Mouse (Mus musculus) CH12.LX (cell line): ENCODE measurements at regions not wholly inside any gene's neighbourhood (a gene's known extent, or its start where the extent isn't known, plus 50 kb on each side); places are given as distances from the start of the nearest gene placed in this dataset.

Experiments
- CTCF ChIP-seq, 2 experiments: IDR thresholded peaks in 1 of 2; conservative IDR thresholded peaks in 1 of 2; 2 replicates each; pipeline ENCODE4 v1.5.1; 2011 to 2012; ENCODE audit warnings: low read depth in 2 of 2, low read length in 2 of 2, improper control_type of control experiment in 1 of 2, inconsistent platforms in 1 of 2, mild to moderate bottlenecking in 1 of 2, moderate library complexity in 1 of 2
- MAX ChIP-seq: IDR thresholded peaks from 2 replicates; pipeline ENCODE4 v1.6.1; 2011; ENCODE audit warnings: low read length, improper control_type of control experiment
- MEF2A ChIP-seq: IDR thresholded peaks from 2 replicates; pipeline ENCODE4 v1.6.1; 2014; ENCODE audit warnings: low read depth, mild to moderate bottlenecking, inconsistent platforms, low read length, improper control_type of control experiment, borderline replicate concordance
- TCF12 ChIP-seq: IDR thresholded peaks from 2 replicates; pipeline ENCODE4 v1.6.1; 2014; ENCODE audit warnings: low read depth, mild to moderate bottlenecking, inconsistent platforms, low read length, improper control_type of control experiment

DNA sequence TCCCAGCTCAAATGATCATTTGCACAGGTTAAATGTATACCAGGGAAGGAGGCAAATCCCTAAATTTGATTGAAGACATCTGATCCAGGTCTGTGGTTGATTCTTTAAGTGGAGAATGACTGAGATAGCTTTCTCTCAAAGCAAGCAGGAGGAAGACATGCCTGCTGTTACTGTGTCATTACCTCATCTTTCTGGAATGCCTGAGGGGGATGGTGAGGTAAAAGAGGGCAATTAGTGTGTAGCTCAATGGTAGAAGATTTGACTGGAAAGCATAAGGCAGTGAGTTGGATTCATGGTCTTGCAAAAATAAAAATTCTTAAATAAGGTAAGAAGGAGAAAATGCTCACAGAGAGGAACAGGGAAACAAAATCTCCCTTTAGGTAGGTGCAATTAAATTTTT is 144.9 kb downstream of the Fam84b start:
- no peak for TF ChIP-seq TCF12
- no peak for TF ChIP-seq MEF2A
- TF ChIP-seq MAX: no peak
- TF ChIP-seq CTCF (conservative IDR thresholded peaks at IDR 0.05 in 1 of 2, IDR thresholded peaks at IDR 0.05 in 1 of 2; ENCODE audit: low read depth in 2 of 2, low read length in 2 of 2): no peak
